Mouse (Mus musculus) urinary bladder, adult 18-20 months (tissue): ENCODE data around the gene Npas3.

Experiments used
- DNase-seq, 2 experiments: peaks; one replicate each; pipeline ENCODE4 v3.0.0; 2022; ENCODE audit warnings: low spot score in 2 of 2, mixed read lengths in 2 of 2

Npas3 gene

DNA sequence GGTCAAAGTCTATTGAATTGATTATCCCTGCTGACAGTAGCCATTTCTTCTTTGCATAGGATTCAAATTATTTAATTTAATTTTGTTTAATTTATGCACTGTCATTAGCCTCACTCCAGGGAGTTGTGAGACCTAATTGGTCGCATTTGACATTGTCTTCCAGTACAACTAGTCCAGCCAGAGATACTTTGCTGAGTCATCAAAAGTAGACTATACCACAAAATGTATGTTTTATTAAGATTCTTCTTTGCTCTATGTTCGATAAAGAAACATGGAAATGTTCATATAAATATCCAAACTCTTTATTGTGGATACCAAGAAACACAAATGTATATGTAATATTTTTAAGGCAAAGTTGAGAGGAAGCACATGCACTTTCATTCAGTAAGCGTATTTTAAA, 446.8 kb downstream of the Npas3 start:
- DNase-seq = no peak

DNA sequence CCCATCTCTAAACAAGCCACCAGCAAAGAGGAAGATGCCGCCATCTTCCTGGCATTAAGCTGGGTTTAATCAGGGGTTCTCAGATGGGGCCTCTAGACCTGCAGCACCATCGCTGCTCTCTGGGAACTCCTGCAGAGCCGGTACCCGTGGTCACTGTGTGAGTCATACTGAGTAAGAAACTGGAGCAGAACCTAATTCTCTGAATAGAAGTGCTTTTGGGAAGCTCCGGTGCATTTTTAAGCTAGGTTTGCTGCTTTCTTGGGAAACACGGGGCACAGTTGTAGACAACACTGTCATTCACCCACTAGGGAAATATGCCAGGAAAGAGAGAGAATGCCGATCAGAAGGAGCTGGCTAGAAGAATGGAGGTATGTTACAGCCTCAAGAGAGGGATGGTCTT, 449.2 kb downstream of the Npas3 start:
- no peak for DNase-seq

DNA sequence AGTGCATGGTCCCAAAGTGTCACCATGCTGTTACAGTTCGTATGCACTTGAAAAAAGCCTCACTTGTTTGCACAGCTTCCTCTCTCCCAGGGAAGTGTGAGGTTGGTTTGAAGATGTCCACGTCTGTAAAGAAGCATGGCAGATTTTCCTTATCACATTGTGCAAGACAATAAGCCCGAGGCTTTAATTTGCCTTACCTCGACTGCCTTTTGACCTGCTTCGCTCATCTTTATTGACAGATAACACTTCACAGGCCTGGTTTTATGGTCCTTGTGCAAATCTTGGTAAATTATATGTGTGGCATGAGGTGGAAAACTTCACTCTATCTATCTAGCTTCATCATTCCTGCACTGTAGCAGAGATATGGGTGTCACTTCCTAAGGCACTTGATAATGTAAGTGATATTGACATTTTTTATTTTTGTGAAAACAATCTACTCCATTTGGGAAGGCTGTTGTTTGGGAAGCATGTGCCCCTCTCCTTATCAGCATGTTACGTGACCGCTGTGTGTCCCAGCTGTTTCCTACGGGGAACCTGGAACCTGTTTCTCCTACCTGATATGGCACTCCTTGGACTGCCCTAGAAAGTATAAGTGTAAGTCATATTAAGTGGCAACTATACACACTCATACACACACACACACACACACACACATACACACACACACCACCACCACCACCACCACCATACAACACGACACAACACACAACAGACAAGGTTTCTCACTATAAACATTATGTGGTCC, 450.2 kb downstream of the Npas3 start:
- no peak for DNase-seq

DNA sequence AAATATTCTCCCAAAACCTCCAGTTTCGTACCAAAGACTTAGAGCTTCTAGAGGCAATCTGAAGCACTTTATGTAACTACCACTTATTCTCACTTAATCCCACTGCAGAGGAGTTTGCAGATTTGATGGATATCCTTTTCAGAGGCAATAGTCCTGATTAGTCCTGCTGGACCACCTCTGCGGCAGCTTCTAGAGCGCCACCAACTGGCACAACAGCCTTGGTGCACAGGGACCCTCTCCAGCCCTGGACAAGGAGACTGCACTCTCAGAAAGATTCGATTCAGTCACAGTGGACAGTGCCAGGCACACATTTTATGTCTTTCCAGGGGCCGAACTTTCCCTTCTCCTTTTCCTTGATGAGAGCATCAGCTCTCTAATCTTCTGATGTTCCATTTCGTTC, 471.4 kb downstream of the Npas3 start:
- DNase-seq = no peak

DNA sequence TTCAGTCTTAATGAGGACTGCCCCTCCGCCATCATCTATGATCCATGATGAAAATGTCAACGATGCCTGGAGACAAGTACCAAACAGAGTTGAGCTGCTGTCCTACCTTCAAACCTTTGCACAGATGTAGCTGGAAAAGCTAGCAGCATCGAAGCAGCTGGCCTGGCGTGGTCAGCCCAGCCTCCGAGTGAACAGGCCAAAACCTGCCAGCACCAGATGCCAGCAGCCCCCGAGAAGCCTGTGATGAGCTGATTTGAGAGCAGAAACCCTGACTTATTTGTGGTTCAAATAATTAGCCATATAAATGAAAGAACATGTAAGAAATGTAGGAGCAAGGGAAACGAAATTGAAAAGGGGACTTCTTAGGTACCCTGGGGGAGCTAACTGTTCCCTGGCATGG, 473.7 kb downstream of the Npas3 start:
- DNase-seq = no peak

- no peak for DNase-seq
Measured at GRCm38 (mm10) chr12:53722718-53723698, 474.5 kb downstream of the Npas3 start.

DNA sequence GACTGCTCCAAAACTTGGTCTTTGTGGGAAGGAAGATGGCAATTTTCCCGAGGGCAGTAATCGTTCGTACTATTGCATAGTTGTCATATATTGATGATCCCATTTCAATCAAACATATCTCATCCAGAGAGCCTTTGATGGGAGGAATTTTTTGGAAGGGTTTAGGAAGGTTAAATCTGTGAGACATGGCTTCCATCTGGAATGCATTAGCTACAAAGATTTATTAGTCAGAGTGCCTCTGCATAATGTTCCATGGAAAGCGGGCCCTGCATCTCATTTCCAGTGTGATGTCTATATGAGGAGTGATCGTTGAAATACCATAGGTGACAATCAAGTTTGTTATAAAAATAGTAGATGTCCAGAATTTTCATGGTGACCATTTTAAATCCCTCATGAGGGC, 480.8 kb downstream of the Npas3 start:
- DNase-seq = no peak

DNA sequence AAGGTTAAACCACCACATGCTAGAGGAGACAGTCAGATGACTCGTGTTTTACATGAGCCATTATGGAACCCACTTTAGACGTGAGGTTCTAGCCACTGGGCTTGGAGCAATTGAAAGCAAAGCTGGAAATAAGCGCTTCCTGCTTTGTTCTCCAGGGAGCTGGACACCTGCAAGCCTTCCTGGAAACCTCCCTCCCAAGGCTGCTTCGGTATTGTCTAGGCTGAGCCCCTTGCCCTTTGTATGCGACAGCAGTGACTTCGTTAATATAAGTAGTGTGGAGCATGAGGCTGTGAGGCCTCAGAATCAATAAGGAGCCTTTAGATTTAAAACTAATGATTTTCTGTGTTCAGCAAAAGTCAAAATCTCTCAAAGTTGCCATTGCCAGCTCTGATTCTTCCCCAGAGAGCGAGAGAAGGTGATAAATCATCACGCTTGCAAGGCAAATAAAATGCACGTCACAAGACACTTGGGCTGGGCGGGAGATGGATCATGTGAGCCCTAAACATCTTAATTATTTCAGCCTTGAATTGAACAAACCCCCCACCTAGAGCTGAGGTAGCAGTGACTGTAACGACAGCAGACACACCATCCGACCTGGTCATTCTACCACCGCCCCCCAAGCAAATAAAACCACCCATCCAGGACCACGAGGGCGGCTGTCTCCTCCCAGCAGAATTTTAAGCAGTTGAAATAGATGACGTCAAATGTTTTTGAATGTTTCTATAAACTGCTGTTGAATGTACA, 490.2 kb downstream of the Npas3 start:
- DNase-seq = no peak

DNA sequence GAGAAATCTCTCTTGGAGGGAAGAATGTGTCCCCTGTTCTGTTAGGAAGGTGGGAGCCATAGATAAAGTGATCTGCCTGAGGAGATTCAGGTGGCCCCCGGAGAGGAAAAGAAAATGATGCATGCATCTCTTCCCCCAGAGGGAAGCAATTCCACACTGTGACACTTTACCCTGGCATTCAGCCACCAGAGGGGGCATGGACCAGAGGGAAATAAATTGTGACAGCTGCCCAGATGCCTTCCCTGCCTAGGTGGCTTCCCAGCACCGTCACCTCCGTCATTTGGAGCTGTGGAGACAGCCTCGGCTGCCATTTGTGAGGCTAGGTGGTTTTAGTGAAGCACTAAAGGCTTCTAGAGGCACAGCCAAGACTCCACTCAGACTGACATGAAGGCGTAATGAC, 498.2 kb downstream of the Npas3 start:
- DNase-seq = no peak

GRCm38 (mm10) chr12:53749375-53749774, 500.9 kb downstream of the Npas3 start:
- no peak for DNase-seq

GRCm38 (mm10) chr12:53752281-53753072, 504.0 kb downstream of the Npas3 start:
- DNase-seq = no peak

GRCm38 (mm10) chr12:53753368-53753937, 505.0 kb downstream of the Npas3 start:
- DNase-seq = no peak

- no peak for DNase-seq
Measured at GRCm38 (mm10) chr12:53754236-53754635, 505.8 kb downstream of the Npas3 start.

DNA sequence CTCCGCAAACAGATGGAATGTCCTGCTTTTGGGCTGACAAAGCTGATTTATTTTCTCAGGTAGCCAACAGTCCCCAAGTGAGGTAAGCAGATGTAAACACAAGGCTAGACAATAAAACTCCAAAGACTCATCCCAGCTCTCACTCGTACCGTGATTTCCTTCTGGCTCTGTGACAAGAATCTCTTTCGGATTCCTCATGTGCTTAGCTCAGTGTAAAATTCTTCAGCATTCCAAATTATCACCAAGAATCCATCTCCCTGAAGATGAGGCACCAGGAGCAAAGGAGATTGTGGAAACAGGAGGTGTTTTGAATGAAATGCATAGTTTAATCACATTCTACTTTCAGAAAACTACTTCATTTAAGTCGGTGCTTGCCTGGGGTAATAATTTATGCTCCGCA, 509.2 kb downstream of the Npas3 start:
- no peak for DNase-seq

DNA sequence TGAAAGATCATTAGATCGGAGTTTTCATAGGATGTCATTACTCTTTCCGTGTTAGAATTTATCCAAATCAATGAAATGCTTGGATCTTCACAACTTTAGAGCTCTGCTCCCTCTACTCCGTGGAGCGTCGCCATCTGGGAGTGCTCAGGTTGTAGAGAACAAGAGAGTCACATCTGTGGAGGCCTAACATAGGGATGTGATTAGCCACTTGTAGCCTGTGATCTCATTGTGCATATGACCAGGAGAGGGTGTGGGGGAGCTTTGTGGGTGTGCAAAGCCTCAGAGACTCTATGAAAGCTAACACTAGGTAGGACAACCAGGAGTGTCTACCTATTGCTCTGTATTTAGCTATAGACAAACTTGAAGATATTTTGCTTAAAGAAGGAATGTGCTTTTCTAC, 509.9 kb downstream of the Npas3 start:
- DNase-seq = no peak

DNA sequence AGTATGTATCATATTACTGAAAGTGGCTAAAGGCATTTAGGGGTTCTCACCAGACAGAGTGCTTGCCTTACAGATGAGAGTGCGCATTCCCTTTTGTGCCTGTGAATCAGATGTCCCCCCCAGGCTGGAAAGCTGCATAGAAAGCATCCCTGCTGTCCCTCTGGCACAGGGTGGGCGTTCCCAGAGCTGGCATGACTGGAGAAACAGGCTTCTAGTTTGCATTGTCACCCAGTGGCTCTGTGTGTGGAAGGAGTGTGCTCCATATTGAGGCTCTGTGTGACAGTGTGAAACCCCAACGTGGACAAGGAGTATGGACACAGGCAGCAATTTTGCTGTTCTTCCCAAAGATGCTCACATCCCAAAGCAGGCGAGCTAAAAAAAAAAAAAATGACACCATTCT, 515.7 kb downstream of the Npas3 start:
- no peak for DNase-seq

- no peak for DNase-seq
Measured at GRCm38 (mm10) chr12:53768392-53768791, 519.9 kb downstream of the Npas3 start.

DNA sequence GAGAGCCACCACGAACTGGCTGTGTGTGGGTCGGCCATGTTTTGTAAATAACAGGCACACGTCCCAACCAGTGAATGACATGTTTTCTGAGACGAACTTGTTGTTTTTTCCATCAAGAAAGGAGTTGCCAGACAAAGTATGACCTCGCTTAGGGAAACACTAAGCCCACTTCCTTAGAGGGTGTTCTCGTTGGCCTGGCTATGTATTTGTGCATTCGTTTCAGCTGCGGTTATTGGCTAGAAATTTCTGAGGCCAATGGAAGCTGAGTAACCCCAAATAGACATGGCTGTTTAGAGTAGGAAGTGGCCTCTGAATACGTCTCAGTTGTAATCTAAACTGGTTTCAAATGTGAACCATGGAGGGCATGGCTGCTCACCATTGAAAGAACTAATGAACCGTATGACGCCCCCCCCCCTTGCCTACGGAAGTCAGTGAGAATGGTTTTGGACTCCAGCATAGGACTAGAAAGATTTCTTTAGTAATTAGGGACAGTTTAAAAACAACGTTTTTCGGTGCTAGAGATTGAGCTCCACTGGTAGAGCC, 523.0 kb downstream of the Npas3 start:
- no peak for DNase-seq

- no peak for DNase-seq
Measured at GRCm38 (mm10) chr12:53781850-53782552, 533.5 kb downstream of the Npas3 start.

GRCm38 (mm10) chr12:53789501-53789900, 541.0 kb downstream of the Npas3 start:
- DNase-seq = no peak
